Mouse (Mus musculus): ENCODE measurements around the gene Uhrf1bp1l.
"Not testable (repeated sequence)": the region's sequence is repeated elsewhere in the genome, so short reads cannot be mapped to it uniquely, and the experiment has no call there.

Uhrf1bp1l gene

DNA sequence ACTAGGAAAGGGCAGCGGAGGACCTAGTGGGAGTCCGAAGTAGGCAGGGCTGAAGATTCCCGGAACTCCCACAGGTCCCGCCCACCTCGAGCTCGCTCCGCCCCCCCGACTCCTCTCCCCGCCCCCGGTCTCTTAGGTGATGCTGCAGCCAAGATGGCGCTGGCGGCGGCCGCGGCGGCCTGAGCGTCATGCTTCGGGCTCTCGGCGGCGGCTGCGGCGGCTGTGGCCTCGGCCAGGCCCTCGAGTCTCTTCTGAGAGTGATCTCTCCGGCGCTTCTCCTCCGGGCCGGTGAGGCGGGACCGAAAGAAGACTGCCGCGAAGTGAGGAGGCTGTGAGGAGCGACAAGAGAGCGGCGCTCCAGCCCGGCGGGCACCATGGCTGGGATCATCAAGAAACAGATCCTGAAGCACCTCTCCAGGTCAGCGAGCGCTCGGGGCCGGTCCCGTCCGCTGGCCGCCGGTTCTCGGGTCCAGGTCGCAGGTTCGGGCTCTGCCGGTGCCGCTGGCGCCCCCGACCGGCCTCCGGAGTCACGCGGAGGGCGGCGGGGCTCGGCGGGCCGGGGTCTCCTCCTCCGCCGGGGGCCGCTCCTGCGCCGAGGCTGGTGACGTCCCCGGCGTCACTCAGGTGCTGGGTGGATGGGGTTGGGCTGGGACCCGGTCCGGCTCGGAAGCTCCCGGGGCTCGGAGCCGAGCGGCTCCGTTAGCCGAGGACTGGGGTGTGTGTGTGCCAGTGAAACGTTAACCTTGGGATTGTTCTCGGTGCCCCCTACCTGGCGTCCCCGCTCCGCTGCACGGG is at the start of gene Uhrf1bp1l:
Gene Uhrf1bp1l, plus strand, starts transcription at position 121 of the 795 bp plus-strand sequence.
- DNase-seq (ENCODE audit: low spot score): peak; percentile 99

DNA sequence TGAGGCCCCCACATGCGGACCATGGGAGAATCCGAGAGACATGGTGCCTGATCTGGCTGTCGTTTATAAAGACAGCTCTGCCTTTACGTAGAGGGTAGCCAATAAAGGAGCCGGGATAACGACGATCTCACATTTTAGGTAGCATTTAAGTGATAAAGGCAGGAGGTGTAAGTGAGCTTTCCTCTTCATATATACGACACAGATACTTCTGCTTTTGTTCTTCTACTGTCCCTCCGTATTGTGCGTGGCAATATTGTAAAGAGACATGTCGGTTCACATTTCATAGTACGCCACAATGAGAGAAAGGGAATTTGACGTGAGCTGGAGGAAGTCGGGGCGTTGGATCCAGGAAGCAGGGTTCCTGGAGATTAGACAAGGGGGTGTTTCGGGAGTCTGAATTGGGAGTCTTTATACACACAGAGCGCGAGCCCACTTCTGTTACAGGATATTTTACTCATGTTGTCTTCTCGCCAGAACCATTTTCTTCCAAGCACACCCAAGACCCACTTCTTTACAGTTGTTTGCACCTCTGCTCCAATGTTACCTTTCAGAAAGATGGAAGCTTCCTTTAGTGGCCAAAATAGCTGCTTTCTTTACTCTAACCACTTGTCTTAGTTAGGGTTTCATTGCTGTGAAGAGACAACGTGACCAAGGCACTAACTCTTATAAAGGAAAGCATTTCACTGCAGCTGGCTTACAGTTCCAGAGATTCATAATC is 49.4 kb upstream of the Uhrf1bp1l start:
- DNase-seq (ENCODE audit: low spot score): no peak

- not testable (repeated sequence) for DNase-seq (ENCODE audit: low spot score)
Observed at GRCm38 (mm10) chr10:89696270-89696669, 48.5 kb upstream of the Uhrf1bp1l start.

DNA sequence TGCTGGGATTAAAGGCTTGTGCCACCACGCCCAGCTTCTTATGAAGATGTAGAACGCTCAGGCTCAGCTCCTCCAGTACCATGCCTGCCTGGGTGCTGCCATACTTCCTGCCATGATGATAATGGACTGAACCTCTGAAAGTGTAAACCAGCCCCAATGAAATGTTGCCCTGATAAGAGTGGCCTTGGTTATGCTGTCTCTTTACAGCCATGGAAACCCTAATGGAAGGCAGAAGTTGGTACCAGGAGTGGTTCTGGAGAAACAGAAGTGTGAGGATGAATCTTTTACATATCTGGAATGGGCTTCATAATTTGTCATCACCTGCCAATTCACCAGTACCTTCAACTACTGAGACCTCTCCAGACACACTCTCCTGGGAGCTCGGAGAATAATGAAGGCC is 46.8 kb upstream of the Uhrf1bp1l start:
- no peak for DNase-seq (ENCODE audit: low spot score)

- DNase-seq (ENCODE audit: low spot score): no peak
Observed at GRCm38 (mm10) chr10:89703042-89703441, 41.7 kb upstream of the Uhrf1bp1l start.

GRCm38 (mm10) chr10:89707397-89707796 is 37.4 kb upstream of the Uhrf1bp1l start:
- no peak for DNase-seq (ENCODE audit: low spot score)

DNA sequence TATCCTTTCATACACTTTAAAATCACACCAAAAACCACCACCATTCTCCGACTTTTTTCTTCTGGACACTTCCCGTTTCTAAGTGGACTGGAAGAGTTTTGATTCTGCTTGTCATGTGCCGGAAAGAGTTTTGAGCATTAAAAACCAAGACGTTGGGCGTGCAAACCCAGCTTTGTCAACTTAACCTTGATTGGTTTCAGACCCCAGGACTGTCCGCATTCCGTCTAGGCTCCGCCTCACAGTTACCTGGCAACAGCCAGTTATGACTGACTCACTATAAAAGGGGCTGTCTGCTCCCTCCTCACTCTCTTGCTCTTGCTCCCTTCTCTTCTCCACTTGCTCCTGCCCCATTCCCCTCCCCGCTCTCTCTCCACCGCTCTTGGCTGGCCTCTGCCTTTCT is 36.1 kb upstream of the Uhrf1bp1l start:
- no peak for DNase-seq (ENCODE audit: low spot score)

- DNase-seq (ENCODE audit: low spot score): no peak
Observed at GRCm38 (mm10) chr10:89714910-89715309, 29.9 kb upstream of the Uhrf1bp1l start.

GRCm38 (mm10) chr10:89720252-89720651 is 24.5 kb upstream of the Uhrf1bp1l start:
- no peak for DNase-seq (ENCODE audit: low spot score)

DNA sequence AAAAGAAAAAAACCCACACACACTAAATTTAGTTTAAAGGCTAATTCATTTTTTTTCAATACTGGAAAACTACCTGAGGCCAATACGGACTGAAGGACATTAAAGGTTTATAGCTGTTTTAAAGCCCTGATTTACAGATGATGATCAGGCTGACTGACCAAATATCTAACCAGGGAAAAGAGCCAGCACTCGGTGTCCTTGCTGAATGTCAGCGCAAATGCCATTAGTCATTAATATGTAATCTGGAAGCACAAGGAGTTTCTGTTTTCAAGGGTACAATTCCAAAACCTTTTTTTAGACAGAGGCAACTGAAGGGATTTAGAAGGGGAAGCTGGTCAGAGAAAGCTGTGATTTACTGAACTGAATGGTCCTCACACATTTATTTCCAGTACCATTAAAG is 24.0 kb upstream of the Uhrf1bp1l start:
- no peak for DNase-seq (ENCODE audit: low spot score)

- DNase-seq (ENCODE audit: low spot score): no peak
Observed at GRCm38 (mm10) chr10:89722247-89723195, 22.3 kb upstream of the Uhrf1bp1l start.

- no peak for DNase-seq (ENCODE audit: low spot score)
Observed at GRCm38 (mm10) chr10:89730386-89730785, 14.4 kb upstream of the Uhrf1bp1l start.

DNA sequence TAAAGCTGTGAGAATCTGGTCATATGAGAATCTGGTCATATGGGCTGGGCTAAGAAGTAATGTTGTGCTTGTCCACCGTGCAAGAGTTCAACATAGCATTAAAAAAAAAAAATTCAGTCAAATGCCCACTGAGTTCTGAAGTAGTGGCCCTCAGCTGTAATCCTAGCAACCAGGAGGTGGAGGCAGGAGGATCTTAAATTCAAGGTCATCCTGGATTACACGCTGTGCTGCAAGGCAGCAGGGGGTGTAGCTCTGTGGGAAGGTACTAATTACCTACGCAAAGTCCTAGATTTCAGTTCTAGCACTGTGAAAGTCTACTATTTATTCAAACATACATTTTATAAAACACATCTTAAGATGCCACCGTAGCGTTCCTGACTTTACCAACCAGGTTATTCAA is 13.4 kb upstream of the Uhrf1bp1l start:
- no peak for DNase-seq (ENCODE audit: low spot score)

GRCm38 (mm10) chr10:89732001-89732794 is 12.6 kb upstream of the Uhrf1bp1l start, which contains the start of gene Actr6:
Actr6 (minus strand) TSS chr10:89732295.
- peak; percentile 96 for DNase-seq (ENCODE audit: low spot score)

DNA sequence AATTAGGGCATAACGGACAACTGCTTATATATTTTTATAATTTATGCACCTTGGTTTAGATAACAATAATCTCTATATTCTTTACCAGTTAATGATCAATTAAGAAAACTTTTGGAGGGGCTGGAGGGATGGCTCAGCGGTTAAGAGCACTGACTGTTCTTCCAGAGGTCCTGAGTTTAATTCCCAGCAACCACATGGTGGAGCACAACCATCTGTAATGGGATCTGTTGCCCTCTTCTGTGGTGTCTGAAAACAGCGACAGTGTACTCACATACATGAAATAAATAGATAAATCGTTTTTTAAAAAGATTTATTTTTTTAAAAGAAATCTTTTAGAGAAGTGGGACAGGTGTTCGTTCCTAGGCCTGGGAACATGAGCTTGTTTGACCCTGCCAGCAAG is 7.7 kb upstream of the Uhrf1bp1l start:
- DNase-seq (ENCODE audit: low spot score): no peak

GRCm38 (mm10) chr10:89737887-89738286 is 6.9 kb upstream of the Uhrf1bp1l start:
- DNase-seq (ENCODE audit: low spot score): no peak

DNA sequence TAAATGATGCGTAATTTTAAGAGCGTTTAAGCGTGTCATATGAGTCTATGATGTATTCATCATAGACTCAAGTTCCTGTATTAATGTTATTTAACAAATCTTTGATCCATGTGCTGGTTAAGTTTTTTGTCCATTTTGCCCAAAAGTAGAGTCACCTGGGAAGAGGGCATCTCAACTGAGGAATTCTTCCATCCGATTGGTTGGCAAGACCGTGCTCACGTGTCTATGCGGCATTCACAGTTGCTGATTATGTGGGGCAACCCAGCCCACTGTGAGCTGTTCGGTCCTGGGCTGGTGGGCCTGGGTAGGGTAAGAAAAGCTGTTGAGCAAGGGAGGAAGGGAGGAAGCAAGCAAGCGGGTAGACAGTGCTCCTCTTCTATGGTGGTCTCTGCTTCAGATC is 6.4 kb upstream of the Uhrf1bp1l start:
- no peak for DNase-seq (ENCODE audit: low spot score)

DNA sequence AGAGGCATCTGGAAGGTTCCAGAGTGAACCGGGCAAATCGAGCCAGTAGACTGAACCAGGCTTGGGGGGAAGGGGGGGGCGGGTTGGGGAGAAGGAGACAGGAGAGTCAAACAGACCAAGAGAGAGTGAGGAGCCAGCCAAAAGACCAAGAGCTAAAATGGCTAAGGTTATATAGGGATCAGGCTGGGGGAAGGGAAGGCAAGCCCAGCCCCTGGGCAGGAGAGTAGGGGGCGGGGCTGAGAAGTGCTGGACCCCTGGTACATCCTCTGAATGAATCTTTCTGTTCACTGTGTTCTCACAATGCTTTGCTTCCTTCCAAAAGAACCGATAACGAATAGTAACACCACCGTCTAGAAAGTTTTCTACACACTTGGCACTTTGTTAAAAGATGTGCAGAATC is 5.1 kb upstream of the Uhrf1bp1l start:
- peak; percentile 66 for DNase-seq (ENCODE audit: low spot score)

DNA sequence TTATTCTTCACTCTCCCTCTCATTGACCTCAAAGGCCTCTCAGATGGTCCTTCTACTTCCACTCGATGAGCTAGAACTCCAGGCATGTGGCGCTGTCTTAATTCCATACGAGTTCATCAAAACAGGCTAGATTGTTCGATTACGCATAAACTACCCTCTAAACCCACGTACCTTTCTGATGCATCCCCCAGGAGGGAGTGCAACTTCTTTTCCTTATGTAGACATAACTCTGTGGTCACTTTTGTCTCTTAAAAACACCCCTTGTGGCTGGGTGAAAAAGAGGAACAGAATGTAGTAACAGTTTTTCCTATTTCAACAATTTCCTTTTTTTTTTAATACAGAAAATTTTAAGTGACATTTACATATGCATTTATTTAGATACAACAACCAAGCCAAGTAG is 3.8 kb upstream of the Uhrf1bp1l start:
- no peak for DNase-seq (ENCODE audit: low spot score)

DNA sequence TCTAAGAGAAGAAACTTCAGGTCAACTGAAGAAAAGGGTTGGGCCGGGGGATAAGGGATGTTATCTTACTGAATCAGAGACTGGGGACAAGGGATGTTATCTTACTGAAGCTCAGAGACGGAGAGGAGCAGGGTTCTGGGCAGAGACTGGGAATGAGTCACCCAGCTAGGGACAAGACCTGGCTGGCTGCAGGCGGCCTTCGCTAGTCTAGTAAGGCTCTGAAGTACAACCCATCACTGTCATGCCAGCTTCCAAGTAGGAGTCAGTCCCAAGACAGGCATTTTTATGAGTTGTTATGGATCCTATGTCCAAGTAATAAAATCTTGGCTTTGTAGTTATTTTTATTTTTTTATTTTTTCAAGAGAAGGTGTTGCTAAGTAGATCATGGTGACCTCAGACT is 1.5 kb upstream of the Uhrf1bp1l start:
- no peak for DNase-seq (ENCODE audit: low spot score)

DNA sequence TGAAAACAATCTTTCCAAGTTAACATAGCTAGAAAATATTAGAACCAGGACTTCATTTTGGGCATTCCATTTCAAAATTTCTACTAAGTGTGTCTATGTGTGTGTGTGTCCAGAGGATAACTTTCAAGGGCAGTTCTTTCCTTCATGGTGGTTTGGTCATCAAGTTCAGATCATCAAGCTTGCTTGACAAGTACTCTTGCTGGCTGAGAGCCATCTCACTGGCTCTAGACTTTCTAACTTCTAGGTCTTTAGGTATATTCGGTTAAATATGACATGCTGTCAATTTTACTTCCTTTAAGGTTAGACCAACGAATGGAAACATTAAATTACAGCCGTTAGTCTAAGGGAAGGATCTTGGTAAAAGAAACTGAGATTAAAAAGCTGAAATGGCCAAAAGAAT is 450 bp upstream of the Uhrf1bp1l start:
- DNase-seq (ENCODE audit: low spot score): no peak

GRCm38 (mm10) chr10:89745666-89746020 is 852 bp downstream of the Uhrf1bp1l start:
- no peak for DNase-seq (ENCODE audit: low spot score)
